Mouse (Mus musculus) ZHBTc4 (cell line): Measurements from ENCODE around the gene Hist4h4.

Experiments
- DNase-seq: peaks from one replicate; pipeline ENCODE4 v3.0.0-alpha.2; 2011; ENCODE audit warnings: low read depth, low spot score

Hist4h4 gene

DNA sequence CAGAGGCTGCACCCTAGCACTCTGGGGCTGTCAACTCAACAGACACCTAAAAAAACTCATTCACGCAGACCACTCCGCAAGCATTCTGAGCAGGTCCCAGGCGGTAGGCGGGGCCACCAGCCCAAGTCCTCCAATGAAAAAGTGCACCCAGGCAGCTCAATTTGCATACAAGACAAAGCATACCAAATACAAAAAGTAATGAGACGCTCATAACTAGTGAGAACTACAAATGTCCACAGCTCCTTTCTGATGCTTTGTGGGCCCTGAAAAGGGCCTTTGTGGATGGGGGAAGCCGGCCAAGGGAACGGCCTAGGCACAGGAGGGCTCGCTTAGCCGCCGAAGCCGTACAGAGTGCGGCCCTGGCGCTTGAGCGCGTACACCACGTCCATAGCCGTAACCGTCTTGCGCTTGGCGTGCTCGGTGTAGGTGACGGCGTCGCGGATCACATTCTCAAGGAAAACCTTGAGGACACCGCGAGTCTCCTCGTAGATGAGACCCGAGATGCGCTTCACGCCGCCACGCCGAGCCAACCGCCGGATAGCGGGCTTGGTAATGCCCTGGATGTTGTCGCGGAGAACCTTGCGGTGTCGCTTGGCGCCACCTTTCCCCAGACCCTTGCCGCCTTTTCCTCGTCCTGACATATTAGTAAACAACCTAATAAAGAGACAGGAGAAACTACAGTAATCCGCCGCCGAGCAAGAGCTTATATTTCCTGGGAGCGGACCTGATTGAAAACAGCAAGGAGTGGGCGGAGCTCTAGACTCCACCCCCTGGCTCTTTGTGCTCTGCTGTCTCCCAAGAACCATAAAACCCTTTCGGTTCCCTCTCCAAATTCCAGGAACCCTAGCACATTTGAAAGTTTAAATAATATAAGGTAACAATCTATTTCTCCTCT lies at the start of gene Hist4h4:
Gene Hist4h4 (minus strand): TSS at position 677 of the 895 bp plus-strand sequence.
- peak; percentile 96 for DNase-seq

DNA sequence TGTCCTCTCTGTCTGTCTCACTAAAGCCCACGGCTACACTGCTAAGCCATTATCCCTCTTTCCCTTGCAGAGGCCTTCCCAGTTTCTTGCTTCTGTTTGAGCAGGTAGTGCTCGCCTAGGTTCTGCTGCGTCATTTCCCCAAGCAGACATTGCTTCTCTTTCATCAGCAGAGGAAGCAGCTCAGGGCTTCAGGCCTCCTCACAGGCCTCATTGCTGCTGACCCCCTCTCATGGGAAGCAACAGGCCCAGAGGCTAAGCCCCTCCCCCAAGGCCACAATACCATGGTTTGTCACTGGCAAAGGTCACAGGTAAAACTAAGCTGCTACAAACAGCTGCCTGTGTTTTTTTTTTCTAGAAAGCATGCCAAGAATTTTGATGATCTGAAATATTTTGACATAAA lies 48.5 kb upstream of the Hist4h4 start:
- DNase-seq = peak; percentile 34

DNA sequence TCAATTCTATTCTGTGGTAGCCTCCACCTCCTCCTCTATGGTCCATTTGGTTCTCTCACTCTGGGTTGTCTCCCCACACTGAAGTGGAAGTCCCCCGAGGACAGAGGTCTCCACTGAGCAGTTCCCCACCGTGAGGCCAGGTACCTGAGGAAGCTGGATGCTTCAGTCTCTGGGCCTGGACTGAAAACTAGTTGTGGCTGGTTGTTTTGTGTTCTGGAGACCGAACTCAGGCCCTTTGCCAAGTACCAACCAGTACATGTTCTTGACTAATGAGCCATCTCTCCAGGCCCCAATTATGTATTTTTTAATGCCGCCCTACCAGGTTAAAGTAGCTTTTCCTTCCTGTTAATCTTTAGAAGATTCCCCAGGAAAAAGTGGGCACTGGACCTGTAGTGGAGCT lies 48.1 kb upstream of the Hist4h4 start:
- no peak for DNase-seq

DNA sequence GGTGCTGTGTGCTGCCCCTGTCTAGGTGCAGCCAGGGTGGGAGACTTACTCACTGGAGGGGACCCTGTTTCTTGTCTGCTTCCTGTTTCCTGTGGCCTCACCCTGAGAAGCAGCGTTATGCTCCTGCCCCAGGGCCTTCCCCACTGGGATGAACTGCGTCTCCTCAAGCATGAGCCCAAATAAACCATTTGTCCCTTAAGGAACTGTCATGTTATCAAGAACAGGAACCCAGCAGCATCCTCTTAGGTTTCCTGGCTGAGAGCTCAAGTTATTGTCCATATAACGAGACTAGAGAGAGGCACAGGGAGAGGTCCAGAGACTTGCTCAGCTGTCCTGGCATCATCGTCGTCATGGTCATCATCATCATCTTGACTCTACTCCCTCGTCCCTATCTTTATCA lies 46.1 kb upstream of the Hist4h4 start:
- DNase-seq = no peak

DNA sequence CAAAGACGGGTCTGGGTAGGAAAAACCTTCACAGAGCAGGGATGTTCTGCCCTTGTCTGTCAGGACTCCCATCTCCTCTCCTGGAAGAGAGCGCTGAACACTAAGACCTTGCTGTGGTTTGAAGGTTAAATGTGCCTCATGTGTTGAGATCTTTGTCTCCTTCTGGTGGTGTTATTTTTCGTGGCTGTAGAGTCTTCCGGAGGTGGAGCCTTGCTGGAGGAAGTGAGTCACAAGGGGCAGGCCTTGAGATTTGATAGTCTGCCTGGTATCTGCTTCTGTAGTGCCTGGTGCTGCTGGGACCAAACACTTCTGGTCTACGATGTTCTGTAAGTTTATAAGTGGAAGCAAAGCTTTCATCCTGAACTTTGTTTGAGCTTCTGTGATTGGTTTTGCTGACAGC lies 44.8 kb upstream of the Hist4h4 start:
- DNase-seq = no peak

DNA sequence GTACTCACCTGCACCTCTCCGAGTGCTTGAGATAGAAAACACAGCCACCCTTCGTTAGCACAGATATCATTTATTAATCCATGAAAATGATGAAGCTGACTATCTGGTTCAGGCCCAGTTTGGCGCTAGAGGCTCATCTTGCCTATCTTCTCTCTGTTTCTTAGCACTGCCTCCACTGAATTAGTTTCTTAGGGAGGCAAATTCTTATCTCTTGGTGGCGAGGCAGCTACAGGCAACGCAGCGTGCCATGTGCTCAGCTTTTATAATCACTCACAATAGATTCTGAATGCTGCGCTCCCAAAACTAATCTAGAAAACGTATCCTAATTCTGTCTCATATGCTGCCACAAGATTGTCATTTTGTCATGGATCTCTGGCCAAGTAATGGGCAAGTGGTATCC lies 44.2 kb upstream of the Hist4h4 start:
- no peak for DNase-seq

DNA sequence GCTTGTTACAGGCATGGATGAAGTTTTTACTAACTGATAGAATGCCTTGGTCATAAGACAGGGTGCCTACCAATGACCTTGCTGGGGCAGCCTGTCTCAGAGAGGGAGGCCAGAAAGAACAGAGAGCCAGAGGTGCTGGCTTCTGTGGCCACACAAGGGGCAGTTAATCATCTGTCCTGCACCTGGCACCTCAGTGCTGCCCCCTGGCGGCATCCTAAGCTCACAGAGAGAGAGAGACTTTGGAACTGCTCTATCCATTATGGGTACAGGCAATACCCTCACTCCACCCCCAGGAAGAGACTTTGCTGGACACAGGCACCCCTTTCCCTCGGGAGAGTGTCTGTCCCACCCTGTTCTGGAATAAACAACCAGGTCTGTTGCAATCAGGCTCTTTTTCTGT lies 43.6 kb upstream of the Hist4h4 start:
- DNase-seq = peak; percentile 83

DNA sequence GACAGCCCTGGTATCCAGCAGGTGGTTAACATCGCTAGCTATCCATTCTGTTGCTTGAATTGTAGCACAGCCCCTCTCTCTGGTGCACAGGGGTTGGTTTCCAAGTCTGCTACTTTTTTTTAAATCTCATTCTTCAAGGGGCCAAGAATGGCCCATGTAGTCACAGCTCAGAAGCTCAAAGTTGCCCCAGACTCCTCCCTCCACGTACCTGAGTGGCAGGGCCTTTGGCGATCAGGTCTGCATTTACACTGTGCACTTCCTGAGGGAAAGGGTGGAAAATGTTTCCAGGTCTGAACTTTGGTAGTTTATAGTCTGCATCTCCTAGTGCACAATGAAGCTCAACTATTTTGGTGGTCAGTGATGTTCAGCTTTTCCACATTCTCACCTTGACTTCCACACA lies 43.1 kb upstream of the Hist4h4 start:
- DNase-seq = no peak

DNA sequence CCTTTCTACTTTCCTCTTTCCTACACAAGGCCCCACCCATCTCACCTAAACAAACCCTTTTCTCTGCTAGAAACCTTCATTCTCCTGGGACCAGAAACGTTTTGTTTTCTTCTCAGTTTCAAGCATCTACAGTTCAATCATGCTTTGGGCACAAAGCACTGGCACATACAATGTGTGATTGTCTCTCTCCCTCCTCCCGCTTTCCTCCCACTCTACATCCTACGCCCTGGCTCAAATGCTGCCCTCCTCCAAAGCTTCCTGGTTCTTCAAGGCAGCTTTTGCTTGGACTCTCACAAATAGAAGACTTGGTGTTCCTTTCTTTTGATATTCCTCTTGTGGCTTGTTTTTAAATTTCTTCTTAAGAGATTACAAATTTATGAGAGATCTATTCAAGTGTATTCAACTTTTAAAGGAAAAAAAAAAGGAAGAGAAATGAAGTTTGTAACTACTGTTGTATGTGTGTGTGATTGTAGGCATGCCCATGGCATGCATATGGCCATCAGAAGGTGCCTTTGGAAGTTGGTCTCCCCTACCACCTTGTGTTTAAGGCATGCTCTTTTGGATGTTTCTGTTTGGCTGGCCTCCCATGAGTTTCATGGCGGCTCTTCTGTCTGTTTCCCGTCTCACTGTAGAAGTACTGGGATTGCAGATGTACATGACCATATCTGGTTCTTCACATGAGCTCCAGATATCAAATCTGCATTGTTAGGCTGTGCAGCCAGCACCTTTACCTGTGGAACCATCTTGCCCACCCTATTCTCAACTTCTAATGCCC lies 41.7 kb upstream of the Hist4h4 start:
- DNase-seq = no peak

DNA sequence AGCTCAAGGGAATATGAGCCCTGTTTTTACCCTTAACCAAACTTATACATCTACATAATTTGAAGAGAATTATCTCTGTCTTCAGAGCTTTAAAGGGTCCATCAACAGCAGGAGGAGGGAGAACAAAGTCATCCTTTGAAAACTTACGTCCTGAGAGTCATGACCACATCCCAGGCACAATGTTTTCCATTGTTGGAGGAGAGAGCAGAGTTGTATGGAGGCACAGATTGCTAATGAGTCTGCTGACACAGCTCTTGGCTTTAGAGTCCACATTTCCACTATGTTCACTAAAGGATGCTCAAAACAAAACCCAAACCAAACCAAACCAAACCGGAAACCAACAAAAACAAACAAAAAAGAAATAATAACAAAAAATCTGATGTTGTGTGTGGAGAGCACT lies 40.7 kb upstream of the Hist4h4 start:
- no peak for DNase-seq

DNA sequence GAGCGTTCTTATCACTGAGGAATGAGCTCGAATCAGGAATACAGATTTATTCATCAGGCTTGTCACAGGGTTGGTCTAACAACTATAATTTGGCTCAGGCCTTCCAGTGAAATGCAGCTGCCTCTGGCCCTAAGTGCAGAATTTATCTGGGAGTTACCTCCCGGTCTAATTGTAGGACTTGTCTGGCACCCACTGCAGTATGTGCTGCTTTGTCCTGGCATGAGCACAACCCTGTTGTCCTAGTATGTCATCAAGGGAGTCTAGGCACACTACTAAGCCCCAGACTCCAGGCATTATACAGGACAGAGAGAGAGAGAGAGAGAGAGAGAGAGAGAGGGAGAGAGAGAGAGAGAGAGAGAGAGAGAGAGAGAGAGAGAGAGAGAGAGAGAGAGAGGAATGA lies 33.1 kb upstream of the Hist4h4 start:
- no peak for DNase-seq

DNA sequence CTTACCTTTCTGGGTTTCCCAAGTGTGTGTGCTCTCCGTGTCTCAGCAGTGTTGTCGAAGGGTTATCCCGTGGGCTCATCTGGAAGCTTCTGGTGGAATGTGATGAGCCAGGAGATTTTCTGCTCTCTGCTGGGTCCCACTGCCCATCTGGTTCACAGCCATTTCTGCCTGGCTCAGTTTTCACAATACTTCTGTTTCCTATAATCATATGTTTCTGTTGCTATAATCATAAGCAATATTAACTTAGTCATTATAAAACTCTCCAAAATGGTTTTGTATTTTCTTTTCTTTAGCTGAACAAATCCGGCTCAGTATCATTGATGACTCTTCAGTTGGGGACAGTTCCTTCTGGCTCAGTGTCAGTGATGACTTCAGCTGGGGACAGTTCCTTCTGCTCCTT lies 31.1 kb upstream of the Hist4h4 start, which contains the start of gene Smco3:
Gene Smco3 (minus strand): TSS at position 101 of the 400 bp plus-strand sequence.
- no peak for DNase-seq

DNA sequence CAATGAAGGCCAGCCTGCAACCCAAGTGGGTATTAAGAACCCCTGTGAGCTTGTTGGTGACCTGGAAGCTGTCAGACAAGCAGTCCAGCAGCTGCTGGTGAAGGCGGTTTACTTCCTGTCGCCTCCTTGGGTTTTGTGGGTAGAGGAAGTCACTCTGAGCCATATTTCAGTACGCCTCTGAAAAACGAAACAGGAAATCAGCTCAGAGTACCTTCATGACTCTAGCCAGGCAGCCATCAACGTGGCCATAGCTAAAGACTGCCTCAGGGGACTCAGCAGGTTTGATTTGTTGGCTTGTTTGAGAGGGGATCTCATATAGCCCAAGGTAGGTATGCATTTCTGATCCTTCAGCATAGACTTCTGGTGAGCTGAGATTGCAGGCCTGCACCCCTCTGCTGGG lies 27.5 kb upstream of the Hist4h4 start:
- DNase-seq = no peak

DNA sequence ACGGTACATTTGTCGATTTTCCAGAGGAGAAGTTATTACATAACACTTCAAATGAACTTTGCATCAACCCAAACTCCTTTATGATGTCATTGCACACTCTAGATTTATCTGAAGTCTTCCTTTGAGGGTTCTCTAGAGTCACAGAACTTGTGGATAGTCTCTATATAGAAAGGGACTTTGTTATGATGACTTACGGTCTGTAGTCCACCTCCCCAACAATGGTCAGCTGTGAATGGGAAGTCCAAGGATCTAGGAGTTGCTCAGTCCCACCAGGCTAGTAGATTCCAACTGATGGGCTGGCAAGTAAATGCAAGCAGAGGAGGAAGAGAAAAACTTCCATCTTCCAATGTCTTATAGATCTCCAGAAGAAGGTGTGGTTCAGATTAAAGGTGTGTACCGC lies 24.5 kb upstream of the Hist4h4 start:
- no peak for DNase-seq

DNA sequence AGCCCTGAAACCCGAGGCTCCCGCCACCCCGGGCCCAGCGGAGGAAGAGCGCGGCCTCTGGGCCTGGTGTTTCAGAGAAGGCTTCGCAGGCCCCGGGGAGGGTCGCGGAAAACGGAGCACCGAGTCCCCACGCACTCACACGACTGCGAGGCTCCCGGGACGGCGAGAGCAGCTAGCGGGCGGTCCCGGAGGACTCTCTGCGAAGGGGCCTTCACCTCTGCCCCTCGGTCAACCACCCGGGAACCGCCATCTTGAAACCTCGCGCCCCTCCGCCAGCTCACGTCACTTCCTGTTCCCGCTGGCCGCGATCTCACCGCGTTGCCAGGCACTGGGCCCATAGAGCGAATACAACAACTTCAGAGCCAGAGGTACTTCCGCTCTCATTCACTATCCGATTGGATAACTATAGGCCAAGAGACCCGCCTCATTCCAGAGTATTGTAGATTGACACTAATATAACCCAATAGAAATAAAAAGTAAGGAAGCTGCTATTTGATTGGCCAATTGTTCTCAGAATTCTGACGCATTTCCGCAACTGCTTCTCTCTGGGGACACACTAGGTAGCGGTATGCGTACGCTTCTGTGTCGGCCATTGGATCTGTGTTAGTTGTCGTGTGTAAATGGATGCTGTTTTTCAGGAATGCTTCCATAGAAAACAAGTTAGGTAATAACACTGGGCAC lies 23.8 kb upstream of the Hist4h4 start, which contains the start of gene Wbp11:
Gene Wbp11 (minus strand): TSS at position 353 of the 681 bp plus-strand sequence.
- DNase-seq = peak; percentile 98

DNA sequence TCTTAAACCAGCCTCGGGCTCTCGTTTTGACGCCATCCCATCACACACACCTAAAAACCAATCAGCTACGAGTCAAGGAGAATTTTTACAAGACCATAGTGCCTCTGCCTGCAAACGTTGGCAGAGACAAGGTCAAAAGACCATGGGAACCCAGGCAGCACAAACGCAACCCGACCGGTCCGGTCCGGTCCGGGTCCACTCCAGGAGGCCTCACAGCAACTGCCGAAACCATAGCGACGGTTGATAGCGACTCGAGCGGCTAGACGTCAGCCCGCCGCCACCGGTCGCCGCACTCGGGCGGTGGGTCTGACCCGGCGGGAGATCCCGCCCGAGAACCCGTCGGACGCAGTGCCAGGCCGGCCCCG lies 23.3 kb upstream of the Hist4h4 start, which contains the start of gene BC049715:
Gene BC049715 (plus strand): TSS at position 111 of the 365 bp plus-strand sequence.
- DNase-seq = peak; percentile 88

DNA sequence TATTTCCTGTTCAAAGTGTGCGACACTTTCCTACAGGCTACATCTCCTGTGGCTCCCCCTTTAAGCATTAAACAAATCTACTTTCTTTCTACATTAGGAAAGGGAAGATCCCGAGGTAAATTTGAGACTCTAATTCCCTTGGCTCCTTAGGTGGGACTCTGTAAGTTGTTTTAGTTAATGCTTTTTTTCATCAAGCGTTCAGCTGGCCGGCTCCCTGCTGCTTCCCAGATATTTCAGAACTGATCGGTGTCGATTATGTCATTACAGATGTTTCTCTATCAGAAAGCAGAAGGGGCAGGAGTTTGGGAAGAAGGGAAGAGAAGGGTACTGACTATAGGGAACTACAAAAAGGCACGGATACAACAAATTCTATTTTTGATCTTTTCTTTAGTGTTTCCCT lies 22.9 kb upstream of the Hist4h4 start:
- DNase-seq = no peak

DNA sequence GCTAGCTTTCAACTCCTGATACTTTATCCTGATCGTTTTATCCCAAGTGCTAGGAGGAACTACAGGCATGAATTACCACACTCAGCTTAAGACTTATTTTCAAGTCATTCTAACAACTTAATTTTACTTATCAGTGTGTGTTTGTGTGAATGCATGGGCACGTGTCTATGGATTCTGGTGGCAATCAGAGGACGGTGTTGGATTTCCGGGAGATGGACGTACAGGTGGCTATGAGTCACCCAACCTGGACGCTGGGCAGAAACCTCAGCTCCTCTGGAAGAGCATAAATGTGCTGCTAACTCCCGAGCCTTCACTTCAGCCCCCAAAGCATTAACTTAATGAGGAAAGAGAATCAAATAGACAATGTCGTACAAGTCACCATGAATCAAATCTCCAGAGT lies 20.8 kb upstream of the Hist4h4 start:
- no peak for DNase-seq

DNA sequence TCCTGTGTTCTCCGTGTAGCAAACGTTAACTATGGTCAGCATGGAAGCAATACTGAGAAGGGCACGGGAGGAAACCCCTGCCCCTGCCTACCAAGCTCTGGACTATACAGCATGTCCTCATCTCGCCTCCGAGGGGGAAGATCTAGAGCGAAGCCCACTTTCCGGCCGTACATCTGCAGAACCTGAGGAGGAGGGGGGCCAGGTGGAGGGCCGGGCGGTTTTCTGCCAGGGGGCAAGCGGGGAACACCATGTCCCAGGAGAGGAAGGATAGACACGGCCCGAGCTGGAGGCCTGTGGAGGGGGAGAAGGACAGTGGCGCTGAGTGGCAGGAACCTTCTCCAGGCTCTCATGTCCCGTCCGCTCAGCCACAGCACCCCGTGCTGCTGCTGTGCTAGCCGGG lies 16.9 kb upstream of the Hist4h4 start:
- no peak for DNase-seq

DNA sequence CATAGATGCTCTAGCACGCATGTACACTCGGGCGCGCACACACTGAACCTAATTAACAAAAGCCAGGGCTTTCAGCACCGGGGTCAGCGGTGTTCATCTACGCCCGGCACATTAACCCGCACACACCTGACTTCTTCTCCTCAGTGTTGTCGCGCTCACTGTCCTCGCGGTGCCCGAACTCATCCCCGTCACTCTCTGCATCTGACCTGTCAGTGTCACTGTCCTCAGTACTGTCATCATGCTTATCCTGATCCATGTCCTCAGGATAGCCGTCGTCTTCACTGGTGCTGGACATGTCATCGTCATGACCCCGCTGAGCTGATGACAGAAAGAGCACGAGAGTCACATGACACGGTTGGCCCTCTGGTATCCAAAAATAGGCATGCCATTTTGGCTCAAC lies 16.2 kb upstream of the Hist4h4 start:
- DNase-seq = no peak

DNA sequence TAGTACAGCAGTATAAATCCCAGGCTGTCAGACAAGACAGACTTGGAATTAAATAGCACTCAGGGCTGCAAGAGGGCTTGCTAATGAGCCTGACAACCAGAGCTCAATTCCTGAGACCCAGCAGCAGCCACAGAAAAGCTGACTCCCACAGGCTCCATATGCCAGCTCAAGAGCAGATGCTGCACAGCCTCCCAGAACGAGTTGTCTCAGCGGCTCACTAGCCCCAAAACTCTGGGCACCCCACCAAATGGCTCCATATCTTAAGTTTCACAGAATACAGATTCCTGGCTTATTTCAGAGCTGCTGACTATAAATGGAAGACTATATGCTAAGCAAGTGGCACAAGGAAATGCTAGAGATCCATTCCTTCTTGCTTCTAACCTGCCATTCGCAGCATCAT lies 13.3 kb upstream of the Hist4h4 start:
- no peak for DNase-seq

DNA sequence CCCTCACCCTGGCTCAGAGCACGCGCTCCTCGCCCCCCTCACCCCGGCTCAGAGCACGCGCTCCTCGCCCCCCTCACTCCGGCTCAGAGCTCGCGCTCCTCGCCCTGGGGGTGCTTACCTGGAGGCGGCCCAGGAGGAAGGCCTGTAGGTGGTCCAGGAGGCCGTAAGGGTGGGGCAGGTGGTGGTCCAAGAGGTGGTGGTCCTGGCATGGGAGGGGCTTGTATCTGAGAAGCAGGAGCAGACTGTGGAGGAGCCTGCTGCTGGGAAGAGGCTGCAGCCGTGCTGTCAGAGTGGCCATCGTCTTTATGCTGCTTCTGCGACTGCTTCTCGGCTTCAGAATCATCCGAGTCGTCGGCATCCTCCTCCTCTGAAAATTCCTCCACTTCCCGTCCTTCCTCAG lies 12.6 kb upstream of the Hist4h4 start:
- DNase-seq = no peak
